ENCODE assay signal across 7 mouse cellular contexts in the genomic region with DNA sequence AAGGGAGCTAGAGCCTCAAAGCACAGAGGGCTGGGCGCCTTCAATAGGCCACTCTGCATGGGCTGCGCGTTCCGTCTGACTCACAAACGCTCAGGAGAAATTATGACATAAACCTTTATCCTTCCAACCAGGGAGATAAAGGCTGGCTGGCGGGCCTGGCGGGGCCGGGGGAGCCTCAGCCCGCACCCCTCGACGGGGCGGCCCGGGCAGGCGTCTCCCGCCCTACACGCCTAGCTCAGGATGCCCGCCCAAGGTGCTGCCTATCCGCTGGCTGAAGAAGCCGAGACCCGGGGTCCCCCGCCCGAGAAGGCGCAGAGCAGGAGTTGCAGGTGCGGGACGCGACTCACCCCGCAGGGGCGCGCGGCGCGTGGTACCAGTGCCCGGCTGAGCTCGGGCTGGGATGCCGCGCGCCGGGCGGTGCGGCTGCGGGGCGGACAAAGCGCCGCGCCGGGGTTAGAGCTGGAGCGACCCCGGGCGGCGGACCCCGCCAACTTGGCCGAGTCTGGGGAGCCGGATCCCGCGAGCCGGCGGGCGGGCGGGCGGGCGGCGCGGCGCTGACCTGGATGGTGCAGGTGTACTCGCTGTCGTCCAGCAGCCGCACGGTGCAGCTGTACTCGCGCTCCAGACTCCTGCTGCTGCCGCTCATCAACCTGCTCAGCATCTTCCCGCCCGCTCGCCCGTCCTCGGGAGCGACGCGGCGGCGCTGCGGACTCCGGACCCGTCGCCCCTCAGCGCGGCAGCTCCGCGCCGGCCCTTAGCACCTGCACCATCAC. TPM values are rescaled to one million over a fixed set of nuclear protein-coding genes. Genes with fewer than 3 reads are reported as not detected.
DNase-seq lines count a peak whose midpoint lies in the region; ATAC-seq lines count a peak whose summit lies in the region.

No protein-coding gene starts in this region.

- peak overlapping the region; percentile 67 for H3K4me3 ChIP-seq in brown adipose tissue, adult 24 weeks (ENCODE audit: insufficient read depth, low read depth, low read length)
- peak overlapping the region; percentile 91 for H3K4me3 ChIP-seq in forebrain, embryonic 14.5 days (ENCODE audit: low read depth, low read length)
- H3K4me3 ChIP-seq in intestine, embryonic 15.5 days (replicated peaks): peak overlapping the region; percentile 74
- peak overlapping the region; percentile 60 for H3K4me3 ChIP-seq in liver, embryonic 15.5 days (replicated peaks)

- peak overlapping the region; percentile 97 for H3K9ac ChIP-seq in forebrain, embryonic 14.5 days (ENCODE audit: low read length)
- H3K9ac ChIP-seq in intestine, embryonic 15.5 days: peak overlapping the region; percentile 50
- no peak overlapping the region for H3K9ac ChIP-seq in liver, embryonic 15.5 days

- no peaks in the 10 kb centered on the region for H3K9me3 ChIP-seq in forebrain, embryonic 14.5 days (replicated peaks; ENCODE audit: control insufficient read depth, low read length)
- H3K9me3 ChIP-seq in intestine, embryonic 15.5 days: no peaks in the 10 kb centered on the region
- H3K9me3 ChIP-seq in liver, embryonic 15.5 days (replicated peaks): no peaks in the 10 kb centered on the region

- H3K4me2 ChIP-seq in forebrain, embryonic 14.5 days (ENCODE audit: low read length): peak overlapping the region; percentile 76
- H3K4me2 ChIP-seq in intestine, embryonic 15.5 days (replicated peaks): peak overlapping the region; percentile 91
- H3K4me2 ChIP-seq in liver, embryonic 15.5 days: peak overlapping the region; percentile 84

- under 1% methylated on average over 82 of the region's 90 CpGs for WGBS in forebrain, embryonic 14.5 days
- WGBS in intestine, embryonic 15.5 days: under 1% methylated on average over 82 of the region's 90 CpGs
- 2% methylated on average over 90 of the region's 90 CpGs for WGBS in liver, embryonic 15.5 days (ENCODE audit: insufficient replicate concordance)

- H3K4me1 ChIP-seq in brown adipose tissue, adult 24 weeks (ENCODE audit: control insufficient read depth, insufficient read depth, insufficient read length, low read length): no peaks in the 10 kb centered on the region
- H3K4me1 ChIP-seq in forebrain, embryonic 14.5 days (ENCODE audit: control insufficient read depth, insufficient read depth, low read length): peaks cover 12% of the 10 kb centered on the region; the same call in 1 of the 2 replicates
- H3K4me1 ChIP-seq in intestine, embryonic 15.5 days (replicated peaks): peaks cover 13% of the 10 kb centered on the region; the same call in 1 of the 2 replicates
- H3K4me1 ChIP-seq in liver, embryonic 15.5 days (replicated peaks): peaks cover 13% of the 10 kb centered on the region

- DNase-seq in urinary bladder, adult 2 months (ENCODE audit: low spot score): peak; percentile 29
- DNase-seq in urinary bladder, postnatal 14 days (ENCODE audit: low spot score): no peak
- peak; percentile 64 for DNase-seq in forebrain, embryonic 14.5 days (ENCODE audit: low spot score)
- peak; percentile 59 for DNase-seq in right cerebral cortex, postnatal 4 days

- peak; percentile 78 for ATAC-seq in forebrain, embryonic 14.5 days
- peak; percentile 90 for ATAC-seq in intestine, embryonic 15.5 days
- ATAC-seq in liver, embryonic 15.5 days (ENCODE audit: insufficient read depth): peak; percentile 74

- no peak overlapping the region for H3K27ac ChIP-seq in brown adipose tissue, adult 24 weeks (replicated peaks; ENCODE audit: low read depth, low read length)
- peak overlapping the region; percentile 96 for H3K27ac ChIP-seq in forebrain, embryonic 14.5 days (ENCODE audit: low read depth, low read length)
- peak overlapping the region; percentile 48 for H3K27ac ChIP-seq in intestine, embryonic 15.5 days
- H3K27ac ChIP-seq in liver, embryonic 15.5 days (replicated peaks): no peak overlapping the region

- H3K27me3 ChIP-seq in forebrain, embryonic 14.5 days (replicated peaks; ENCODE audit: control insufficient read depth, insufficient read depth, low read length): no peaks in the 10 kb centered on the region
- peaks cover 11% of the 10 kb centered on the region for H3K27me3 ChIP-seq in intestine, embryonic 15.5 days (replicated peaks)
- H3K27me3 ChIP-seq in liver, embryonic 15.5 days: peaks cover 77% of the 10 kb centered on the region

- H3K36me3 ChIP-seq in forebrain, embryonic 14.5 days (ENCODE audit: control insufficient read depth, insufficient read depth, low read length): no peaks in the 10 kb centered on the region
- no peaks in the 10 kb centered on the region for H3K36me3 ChIP-seq in intestine, embryonic 15.5 days
- H3K36me3 ChIP-seq in liver, embryonic 15.5 days (replicated peaks): no peaks in the 10 kb centered on the region

RNA-seq across cellular contexts. Expression of a gene that starts 0.5 kb away (rescaled TPM):
- 4.8 and 5.3 TPM in 2 replicates for polyA plus RNA-seq in urinary bladder, adult 2 months (2012; rRNA removed)
- polyA plus RNA-seq in brown adipose tissue, adult 24 weeks (2012; ENCODE audit: insufficient read depth, insufficient read length, missing spikeins): 0.55 TPM in 1 of 2 replicates, not detected in the other
- 26.9 and 29.1 TPM in 2 replicates for polyA plus RNA-seq in forebrain, embryonic 14.5 days (2014; fragmentation: Nextera tagmentation; extraction: Ambion mirVana)
- 2.5 and 2.6 TPM in 2 replicates for polyA plus RNA-seq in intestine, embryonic 15.5 days (2015; fragmentation: Nextera tagmentation; extraction: Ambion mirVana)
- 0.08 and 0.13 TPM in 2 replicates for polyA plus RNA-seq in liver, embryonic 15.5 days (2015; fragmentation: Nextera tagmentation; extraction: Ambion mirVana)

Comparison
In these comparisons a context has a peak if more than half of its experiments do, and no peak if none do; other contexts are left out.
1. H3K27ac ChIP-seq: peak in forebrain, embryonic 14.5 days (single experiment) and intestine, embryonic 15.5 days (single experiment); none in brown adipose tissue, adult 24 weeks (single experiment) and liver, embryonic 15.5 days (single experiment).
2. Peak in every context shown above with its lines, with median percentiles within 50 percentile points of each other: H3K4me3 ChIP-seq, ATAC-seq and H3K4me2 ChIP-seq.